Mouse (Mus musculus): ENCODE data around the gene Rpl10-ps3. TPM values are rescaled to one million over a fixed set of nuclear protein-coding genes. Genes with fewer than 3 reads are reported as not detected.

Gene Rpl10-ps3
- polyA plus RNA-seq, 1 experiment from 2014 or later: 226 TPM

GRCm38 (mm10) chr9:50324355-50325225, 20.2 kb downstream of the Rpl10-ps3 start:
- no peaks in the 10 kb centered on the region for H3K36me3 ChIP-seq (ENCODE audit: control insufficient read depth, insufficient read depth, low read length)
- no peak overlapping the region for H3K9ac ChIP-seq (ENCODE audit: low read depth, low read length)
- H3K4me2 ChIP-seq: no peak overlapping the region
- H3K4me3 ChIP-seq (ENCODE audit: low read depth, low read length): no peak overlapping the region
- WGBS (ENCODE audit: insufficient replicate concordance): 74% methylated on average over 9 of the region's 9 CpGs
- H3K9me3 ChIP-seq (replicated peaks; ENCODE audit: control insufficient read depth, low read length): no peaks in the 10 kb centered on the region; the same call in 1 of the 2 replicates
- H3K27me3 ChIP-seq (ENCODE audit: control insufficient read depth, insufficient read depth, low read length): no peaks in the 10 kb centered on the region
- no peak for ATAC-seq (replicated peaks; ENCODE audit: insufficient number of reproducible peaks, low FRiP score, low TSS enrichment)
- H3K4me1 ChIP-seq (ENCODE audit: control insufficient read depth, insufficient read depth, low read length): no peaks in the 10 kb centered on the region
- no peak overlapping the region for H3K27ac ChIP-seq (ENCODE audit: low read depth, low read length)

GRCm38 (mm10) chr9:50320729-50321128, 24.0 kb downstream of the Rpl10-ps3 start:
- ATAC-seq (replicated peaks; ENCODE audit: insufficient number of reproducible peaks, low FRiP score, low TSS enrichment): no peak
- Histone ChIP-seq H3K36me3 (ENCODE audit: control insufficient read depth, insufficient read depth, low read length) (no peaks in the 10 kb centered on the region), H3K4me1 (ENCODE audit: control insufficient read depth, insufficient read depth, low read length) (no peaks in the 10 kb centered on the region), H3K27ac (ENCODE audit: low read depth, low read length) (no peak overlapping the region), H3K4me2 (no peak overlapping the region), H3K9me3 (replicated peaks; ENCODE audit: control insufficient read depth, low read length) (no peaks in the 10 kb centered on the region; the same call in 1 of the 2 replicates), H3K27me3 (ENCODE audit: control insufficient read depth, insufficient read depth, low read length) (no peaks in the 10 kb centered on the region), H3K4me3 (ENCODE audit: low read depth, low read length) (no peak overlapping the region), H3K9ac (ENCODE audit: low read depth, low read length) (no peak overlapping the region)
- WGBS (ENCODE audit: insufficient replicate concordance): 65% methylated on average over 1 of the region's 1 CpGs

- Histone ChIP-seq H3K4me1 (ENCODE audit: control insufficient read depth, insufficient read depth, low read length) (no peaks in the 10 kb centered on the region), H3K27ac (ENCODE audit: low read depth, low read length) (no peak overlapping the region), H3K27me3 (ENCODE audit: control insufficient read depth, insufficient read depth, low read length) (no peaks in the 10 kb centered on the region), H3K4me2 (no peak overlapping the region), H3K9ac (ENCODE audit: low read depth, low read length) (no peak overlapping the region), H3K9me3 (replicated peaks; ENCODE audit: control insufficient read depth, low read length) (no peaks in the 10 kb centered on the region), H3K36me3 (ENCODE audit: control insufficient read depth, insufficient read depth, low read length) (no peaks in the 10 kb centered on the region), H3K4me3 (ENCODE audit: low read depth, low read length) (no peak overlapping the region)
- 91% methylated on average over 5 of the region's 5 CpGs for WGBS (ENCODE audit: insufficient replicate concordance)
- ATAC-seq (replicated peaks; ENCODE audit: insufficient number of reproducible peaks, low FRiP score, low TSS enrichment): no peak
Measured at GRCm38 (mm10) chr9:50319506-50319905, 25.3 kb downstream of the Rpl10-ps3 start.

GRCm38 (mm10) chr9:50317299-50317698, 27.5 kb downstream of the Rpl10-ps3 start:
- no peaks in the 10 kb centered on the region for H3K27me3 ChIP-seq (ENCODE audit: control insufficient read depth, insufficient read depth, low read length)
- H3K9me3 ChIP-seq (replicated peaks; ENCODE audit: control insufficient read depth, low read length): no peaks in the 10 kb centered on the region
- no peak overlapping the region for H3K4me3 ChIP-seq (ENCODE audit: low read depth, low read length)
- H3K4me2 ChIP-seq: no peak overlapping the region
- no peak for ATAC-seq (replicated peaks; ENCODE audit: insufficient number of reproducible peaks, low FRiP score, low TSS enrichment)
- no peak overlapping the region for H3K9ac ChIP-seq (ENCODE audit: low read depth, low read length)
- WGBS (ENCODE audit: insufficient replicate concordance): 56% methylated on average over 6 of the region's 6 CpGs
- H3K36me3 ChIP-seq (ENCODE audit: control insufficient read depth, insufficient read depth, low read length): no peaks in the 10 kb centered on the region
- no peak overlapping the region for H3K27ac ChIP-seq (ENCODE audit: low read depth, low read length)
- no peaks in the 10 kb centered on the region for H3K4me1 ChIP-seq (ENCODE audit: control insufficient read depth, insufficient read depth, low read length)

- H3K4me1 ChIP-seq (ENCODE audit: control insufficient read depth, insufficient read depth, low read length): no peaks in the 10 kb centered on the region
- H3K4me3 ChIP-seq (ENCODE audit: low read depth, low read length): no peak overlapping the region
- no peak overlapping the region for H3K4me2 ChIP-seq
- no peak for ATAC-seq (replicated peaks; ENCODE audit: insufficient number of reproducible peaks, low FRiP score, low TSS enrichment)
- H3K9ac ChIP-seq (ENCODE audit: low read depth, low read length): no peak overlapping the region
- H3K27me3 ChIP-seq (ENCODE audit: control insufficient read depth, insufficient read depth, low read length): no peaks in the 10 kb centered on the region
- H3K9me3 ChIP-seq (replicated peaks; ENCODE audit: control insufficient read depth, low read length): no peaks in the 10 kb centered on the region
- H3K27ac ChIP-seq (ENCODE audit: low read depth, low read length): no peak overlapping the region
- WGBS (ENCODE audit: insufficient replicate concordance): 38% methylated on average over 3 of the region's 3 CpGs
- H3K36me3 ChIP-seq (ENCODE audit: control insufficient read depth, insufficient read depth, low read length): no peaks in the 10 kb centered on the region
Measured at GRCm38 (mm10) chr9:50315650-50316049, 29.1 kb downstream of the Rpl10-ps3 start.

GRCm38 (mm10) chr9:50311036-50311545, 33.7 kb downstream of the Rpl10-ps3 start:
- Histone ChIP-seq H3K27me3 (ENCODE audit: control insufficient read depth, insufficient read depth, low read length) (no peaks in the 10 kb centered on the region), H3K4me3 (ENCODE audit: low read depth, low read length) (no peak overlapping the region), H3K36me3 (ENCODE audit: control insufficient read depth, insufficient read depth, low read length) (no peaks in the 10 kb centered on the region), H3K4me1 (ENCODE audit: control insufficient read depth, insufficient read depth, low read length) (no peaks in the 10 kb centered on the region), H3K4me2 (no peak overlapping the region), H3K27ac (ENCODE audit: low read depth, low read length) (no peak overlapping the region), H3K9ac (ENCODE audit: low read depth, low read length) (no peak overlapping the region), H3K9me3 (replicated peaks; ENCODE audit: control insufficient read depth, low read length) (no peaks in the 10 kb centered on the region; the same call in 1 of the 2 replicates)
- 78% methylated on average over 6 of the region's 6 CpGs for WGBS (ENCODE audit: insufficient replicate concordance)
- no peak for ATAC-seq (replicated peaks; ENCODE audit: insufficient number of reproducible peaks, low FRiP score, low TSS enrichment)

- no peak overlapping the region for H3K27ac ChIP-seq (ENCODE audit: low read depth, low read length)
- H3K9me3 ChIP-seq (replicated peaks; ENCODE audit: control insufficient read depth, low read length): no peaks in the 10 kb centered on the region; the same call in 1 of the 2 replicates
- no peaks in the 10 kb centered on the region for H3K27me3 ChIP-seq (ENCODE audit: control insufficient read depth, insufficient read depth, low read length)
- 67% methylated on average over 10 of the region's 10 CpGs for WGBS (ENCODE audit: insufficient replicate concordance)
- H3K4me3 ChIP-seq (ENCODE audit: low read depth, low read length): no peak overlapping the region
- ATAC-seq (replicated peaks; ENCODE audit: insufficient number of reproducible peaks, low FRiP score, low TSS enrichment): no peak
- H3K4me2 ChIP-seq: no peak overlapping the region
- no peaks in the 10 kb centered on the region for H3K4me1 ChIP-seq (ENCODE audit: control insufficient read depth, insufficient read depth, low read length)
- H3K36me3 ChIP-seq (ENCODE audit: control insufficient read depth, insufficient read depth, low read length): no peaks in the 10 kb centered on the region
- no peak overlapping the region for H3K9ac ChIP-seq (ENCODE audit: low read depth, low read length)
Measured at GRCm38 (mm10) chr9:50305666-50306402, 38.9 kb downstream of the Rpl10-ps3 start.

GRCm38 (mm10) chr9:50305046-50305445, 39.7 kb downstream of the Rpl10-ps3 start:
- no peak for ATAC-seq (replicated peaks; ENCODE audit: insufficient number of reproducible peaks, low FRiP score, low TSS enrichment)
- 71% methylated on average over 2 of the region's 2 CpGs for WGBS (ENCODE audit: insufficient replicate concordance)
- Histone ChIP-seq H3K4me1 (ENCODE audit: control insufficient read depth, insufficient read depth, low read length) (no peaks in the 10 kb centered on the region), H3K27me3 (ENCODE audit: control insufficient read depth, insufficient read depth, low read length) (no peaks in the 10 kb centered on the region), H3K9me3 (replicated peaks; ENCODE audit: control insufficient read depth, low read length) (no peaks in the 10 kb centered on the region; the same call in 1 of the 2 replicates), H3K36me3 (ENCODE audit: control insufficient read depth, insufficient read depth, low read length) (no peaks in the 10 kb centered on the region), H3K27ac (ENCODE audit: low read depth, low read length) (no peak overlapping the region), H3K4me3 (ENCODE audit: low read depth, low read length) (no peak overlapping the region), H3K4me2 (no peak overlapping the region), H3K9ac (ENCODE audit: low read depth, low read length) (no peak overlapping the region)
